Mouse (Mus musculus): Measurements from ENCODE around the gene Dmbx1. TPM values are rescaled to one million over a fixed set of nuclear protein-coding genes. Genes with fewer than 3 reads are reported as not detected.

Gene Dmbx1
- total and polyA plus RNA-seq, 2 experiments from 2014 or later = not detected

DNA sequence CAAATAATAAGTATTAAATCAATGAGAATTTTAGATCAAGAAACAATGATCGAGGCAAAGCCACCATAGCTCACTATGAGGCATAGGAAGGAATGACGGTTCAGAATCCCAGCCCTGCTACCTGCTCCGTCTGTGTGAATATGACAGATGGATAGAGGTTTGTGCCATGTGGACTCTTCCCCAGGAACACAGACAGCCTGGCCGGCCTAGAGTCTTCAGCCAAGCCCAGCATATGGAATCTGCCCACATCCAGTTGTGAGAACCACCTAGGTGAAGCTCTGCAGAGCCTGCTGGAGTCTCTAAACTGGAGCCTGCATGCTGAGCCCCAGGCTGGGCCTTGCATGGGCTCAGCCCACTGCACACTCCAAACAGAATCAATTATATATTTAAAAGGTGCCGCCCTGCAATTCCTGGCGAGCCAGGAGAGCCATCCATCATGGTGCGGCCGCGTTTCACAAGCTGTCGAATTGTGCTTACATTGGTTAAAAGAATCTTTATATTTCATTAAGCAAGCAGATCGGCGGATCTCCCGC is 8.1 kb downstream of the Dmbx1 start:
- Histone ChIP-seq H3K27ac (ENCODE audit: low read depth) (no peak overlapping the region), H3K4me1 (ENCODE audit: control insufficient read depth, insufficient read depth) (no peaks in the 10 kb centered on the region), H3K9me3 (replicated peaks; ENCODE audit: control insufficient read depth, low read length) (no peaks in the 10 kb centered on the region), H3K36me3 (replicated peaks; ENCODE audit: control insufficient read depth, insufficient read depth, low read length) (no peaks in the 10 kb centered on the region), H3K27me3 (ENCODE audit: control insufficient read depth, insufficient read depth, low read length) (peaks cover 91% of the 10 kb centered on the region), H3K9ac (replicated peaks; ENCODE audit: low read depth, low read length) (no peak overlapping the region), H3K4me3 (ENCODE audit: low read depth, low read length) (no peak overlapping the region), H3K4me2 (ENCODE audit: low read depth, low read length) (no peak overlapping the region)
- TF ChIP-seq CTCF (IDR thresholded peaks at IDR 0.05; ENCODE audit: low read depth) = no peak
- no peak for TF ChIP-seq EP300 (IDR thresholded peaks at IDR 0.05; ENCODE audit: low read depth)
- no peak for DNase-seq (ENCODE audit: low spot score)
- WGBS = 52% methylated on average over 13 of the region's 13 CpGs
- ATAC-seq (ENCODE audit: insufficient read depth, low read depth) = no peak

GRCm38 (mm10) chr4:115927637-115928036 is 12.1 kb downstream of the Dmbx1 start:
- H3K27me3 ChIP-seq (ENCODE audit: control insufficient read depth, insufficient read depth, low read length) = peaks cover 61% of the 10 kb centered on the region
- DNase-seq (ENCODE audit: low spot score) (no peak), ATAC-seq (ENCODE audit: insufficient read depth, low read depth) (no peak)
- 41% methylated on average over 7 of the region's 7 CpGs for WGBS
- H3K4me1 ChIP-seq (ENCODE audit: control insufficient read depth, insufficient read depth) = no peaks in the 10 kb centered on the region
- no peak overlapping the region for H3K9ac ChIP-seq (replicated peaks; ENCODE audit: low read depth, low read length)
- H3K4me2 ChIP-seq (ENCODE audit: low read depth, low read length) = no peak overlapping the region
- no peak for TF ChIP-seq EP300 (IDR thresholded peaks at IDR 0.05; ENCODE audit: low read depth)
- TF ChIP-seq CTCF (IDR thresholded peaks at IDR 0.05; ENCODE audit: low read depth) = no peak
- no peak overlapping the region for H3K4me3 ChIP-seq (ENCODE audit: low read depth, low read length)
- no peak overlapping the region for H3K27ac ChIP-seq (ENCODE audit: low read depth)
- H3K9me3 ChIP-seq (replicated peaks; ENCODE audit: control insufficient read depth, low read length) = no peaks in the 10 kb centered on the region
- H3K36me3 ChIP-seq (replicated peaks; ENCODE audit: control insufficient read depth, insufficient read depth, low read length) = no peaks in the 10 kb centered on the region

GRCm38 (mm10) chr4:115923262-115923880 is 16.4 kb downstream of the Dmbx1 start:
- Histone ChIP-seq H3K4me3 (ENCODE audit: low read depth, low read length) (no peak overlapping the region), H3K4me1 (ENCODE audit: control insufficient read depth, insufficient read depth) (no peaks in the 10 kb centered on the region), H3K36me3 (replicated peaks; ENCODE audit: control insufficient read depth, insufficient read depth, low read length) (no peaks in the 10 kb centered on the region), H3K4me2 (ENCODE audit: low read depth, low read length) (no peak overlapping the region), H3K9me3 (replicated peaks; ENCODE audit: control insufficient read depth, low read length) (no peaks in the 10 kb centered on the region), H3K27me3 (ENCODE audit: control insufficient read depth, insufficient read depth, low read length) (peaks cover 34% of the 10 kb centered on the region), H3K9ac (replicated peaks; ENCODE audit: low read depth, low read length) (no peak overlapping the region), H3K27ac (ENCODE audit: low read depth) (no peak overlapping the region)
- ATAC-seq (ENCODE audit: insufficient read depth, low read depth) (no peak), DNase-seq (ENCODE audit: low spot score) (no peak)
- no peak for TF ChIP-seq CTCF (IDR thresholded peaks at IDR 0.05; ENCODE audit: low read depth)
- 59% methylated on average over 16 of the region's 16 CpGs for WGBS

DNA sequence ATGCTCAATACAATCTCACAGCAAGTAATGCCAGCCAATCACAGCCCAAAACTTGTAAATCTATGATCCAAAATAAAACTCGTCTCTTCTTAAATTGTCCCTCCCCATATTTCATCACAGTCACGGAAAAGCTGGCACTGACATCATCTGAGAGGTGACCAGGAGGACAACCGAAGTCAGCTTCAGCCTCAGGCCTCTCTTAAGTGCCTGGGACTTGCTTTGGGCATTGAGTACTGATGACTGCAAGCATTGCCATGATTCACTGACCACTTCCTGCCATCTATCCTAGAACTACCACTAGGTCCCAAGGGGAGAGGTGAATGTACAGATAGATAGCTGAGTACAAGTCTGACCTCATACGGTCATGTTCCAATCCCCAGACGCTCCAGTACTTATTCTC is 17.0 kb downstream of the Dmbx1 start:
- no peak overlapping the region for H3K9ac ChIP-seq (replicated peaks; ENCODE audit: low read depth, low read length)
- H3K27me3 ChIP-seq (ENCODE audit: control insufficient read depth, insufficient read depth, low read length) = peaks cover 34% of the 10 kb centered on the region
- no peaks in the 10 kb centered on the region for H3K9me3 ChIP-seq (replicated peaks; ENCODE audit: control insufficient read depth, low read length)
- H3K4me3 ChIP-seq (ENCODE audit: low read depth, low read length) = no peak overlapping the region
- no peak overlapping the region for H3K27ac ChIP-seq (ENCODE audit: low read depth)
- H3K4me1 ChIP-seq (ENCODE audit: control insufficient read depth, insufficient read depth) = no peaks in the 10 kb centered on the region
- no peak overlapping the region for H3K4me2 ChIP-seq (ENCODE audit: low read depth, low read length)
- no peak for ATAC-seq (ENCODE audit: insufficient read depth, low read depth)
- WGBS = 57% methylated on average over 5 of the region's 5 CpGs
- no peaks in the 10 kb centered on the region for H3K36me3 ChIP-seq (replicated peaks; ENCODE audit: control insufficient read depth, insufficient read depth, low read length)
- TF ChIP-seq CTCF (IDR thresholded peaks at IDR 0.05; ENCODE audit: low read depth) (no peak), EP300 (IDR thresholded peaks at IDR 0.05; ENCODE audit: low read depth) (no peak)
- no peak for DNase-seq (ENCODE audit: low spot score)

DNA sequence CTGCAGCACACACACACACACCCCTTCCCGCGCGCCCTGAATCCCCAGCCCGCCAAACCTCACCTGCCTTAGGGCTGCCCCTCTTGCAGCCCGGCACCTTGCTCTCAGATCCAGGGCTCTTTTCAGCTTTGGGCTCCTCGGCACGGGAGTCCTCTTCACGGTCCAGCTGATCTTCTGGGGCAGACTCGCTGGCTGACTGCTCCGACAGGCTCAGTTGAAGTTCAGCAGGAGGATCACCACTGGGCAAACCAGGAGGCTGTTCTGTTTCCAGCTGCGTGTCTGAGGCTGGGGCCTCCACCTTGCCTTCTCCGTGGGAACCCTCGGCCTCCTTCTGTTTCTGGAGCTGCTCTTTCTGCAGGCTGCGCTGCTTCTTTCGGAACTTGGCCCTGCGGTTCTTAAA is 19.8 kb downstream of the Dmbx1 start:
- Histone ChIP-seq H3K4me1 (ENCODE audit: control insufficient read depth, insufficient read depth) (no peaks in the 10 kb centered on the region), H3K36me3 (replicated peaks; ENCODE audit: control insufficient read depth, insufficient read depth, low read length) (no peaks in the 10 kb centered on the region), H3K27ac (ENCODE audit: low read depth) (no peak overlapping the region), H3K4me2 (ENCODE audit: low read depth, low read length) (no peak overlapping the region), H3K9ac (replicated peaks; ENCODE audit: low read depth, low read length) (no peak overlapping the region), H3K9me3 (replicated peaks; ENCODE audit: control insufficient read depth, low read length) (no peaks in the 10 kb centered on the region), H3K4me3 (ENCODE audit: low read depth, low read length) (no peak overlapping the region), H3K27me3 (ENCODE audit: control insufficient read depth, insufficient read depth, low read length) (peaks cover 48% of the 10 kb centered on the region)
- TF ChIP-seq CTCF (IDR thresholded peaks at IDR 0.05; ENCODE audit: low read depth) (no peak), EP300 (IDR thresholded peaks at IDR 0.05; ENCODE audit: low read depth) (no peak)
- 74% methylated on average over 16 of the region's 16 CpGs for WGBS
- no peak for ATAC-seq (ENCODE audit: insufficient read depth, low read depth)
- DNase-seq (ENCODE audit: low spot score) = no peak

DNA sequence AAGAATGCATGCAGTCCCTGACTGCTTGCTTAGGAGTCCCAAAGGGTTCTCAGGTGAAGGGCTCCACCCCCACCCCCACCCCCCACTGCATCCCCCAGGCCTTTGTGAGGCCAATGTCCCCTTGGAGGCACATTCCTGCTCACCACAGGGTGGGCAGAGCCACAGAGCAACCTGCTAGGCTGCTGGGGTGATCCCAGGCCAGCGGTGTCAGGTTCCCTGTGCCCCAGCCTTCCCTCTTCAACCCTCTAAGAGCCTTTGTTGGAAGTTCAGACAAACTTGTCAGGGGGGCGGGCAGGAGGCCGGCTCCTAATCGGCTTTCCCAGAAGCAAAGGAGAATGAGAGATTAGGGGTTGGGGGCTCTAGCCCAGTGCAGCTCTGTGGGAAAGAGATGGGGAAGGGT is 28.1 kb downstream of the Dmbx1 start:
- Histone ChIP-seq H3K9ac (replicated peaks; ENCODE audit: low read depth, low read length) (no peak overlapping the region), H3K4me3 (ENCODE audit: low read depth, low read length) (no peak overlapping the region), H3K27me3 (ENCODE audit: control insufficient read depth, insufficient read depth, low read length) (peaks cover 29% of the 10 kb centered on the region; the same call in 1 of the 2 replicates), H3K4me2 (ENCODE audit: low read depth, low read length) (no peak overlapping the region), H3K27ac (ENCODE audit: low read depth) (no peak overlapping the region), H3K9me3 (replicated peaks; ENCODE audit: control insufficient read depth, low read length) (no peaks in the 10 kb centered on the region), H3K4me1 (ENCODE audit: control insufficient read depth, insufficient read depth) (no peaks in the 10 kb centered on the region), H3K36me3 (replicated peaks; ENCODE audit: control insufficient read depth, insufficient read depth, low read length) (no peaks in the 10 kb centered on the region)
- DNase-seq (ENCODE audit: low spot score) = no peak
- ATAC-seq (ENCODE audit: insufficient read depth, low read depth) = no peak
- WGBS = 15% methylated on average over 4 of the region's 4 CpGs
- TF ChIP-seq EP300 (IDR thresholded peaks at IDR 0.05; ENCODE audit: low read depth) (no peak), CTCF (IDR thresholded peaks at IDR 0.05; ENCODE audit: low read depth) (no peak)

Measured in heart, postnatal 0 days (tissue).